Mouse (Mus musculus) liver, embryonic 18 days (tissue): ENCODE results near the gene Nuak2. TPM values are rescaled to one million over a fixed set of nuclear protein-coding genes. Genes with fewer than 3 reads are reported as not detected.

Source experiments
- polyA plus RNA-seq: library from polyadenylated mRNA; depleted of rRNA; stranded (reverse); fragments of >200 nt; gene quantifications from 2 replicates; pipeline ENCODE4 v1.2.3, GENCODE M21; 2012; rRNA removed

The Nuak2 gene
- 3.1 and 3.7 TPM in 2 replicates for polyA plus RNA-seq

GRCm38 (mm10) chr1:132315889-132316624 is at the start of gene Nuak2:
Gene Nuak2, plus strand, starts transcription at chr1:132316126.

GRCm38 (mm10) chr1:132298425-132298800 is 17.5 kb upstream of the Nuak2 start, which contains the start of gene Klhdc8a:
Gene Klhdc8a, plus strand, starts transcription at chr1:132298626.

Other genes with a start within 250 kb of the Nuak2 start
- gene Mfsd4a, start 248.1 kb upstream of the Nuak2 start, polyA plus RNA-seq, result 0.14 and 0.16 TPM in 2 replicates
- 3.4 and 3.5 TPM in 2 replicates for gene Cdk18, start 176.4 kb upstream of the Nuak2 start, polyA plus RNA-seq
- not detected in 2 replicates for gene Lemd1, start 124.7 kb upstream of the Nuak2 start, polyA plus RNA-seq
- gene AC124108.1, start 124.7 kb upstream of the Nuak2 start, polyA plus RNA-seq, result not detected in 2 replicates
- gene Gm10188, start 86.4 kb upstream of the Nuak2 start, polyA plus RNA-seq, result not detected in 2 replicates
- gene Klhdc8a, start 17.5 kb upstream of the Nuak2 start, polyA plus RNA-seq, result 0.27 and 0.36 TPM in 2 replicates
- gene Tmcc2, start 75.2 kb downstream of the Nuak2 start, polyA plus RNA-seq, result 152 and 195 TPM in 2 replicates
- gene Dstyk, start 101.4 kb downstream of the Nuak2 start, polyA plus RNA-seq, result 3.3 and 3.7 TPM in 2 replicates
- gene Rbbp5, start 161.2 kb downstream of the Nuak2 start, polyA plus RNA-seq, result 12.8 and 14.2 TPM in 2 replicates
- 1.2 and 1.5 TPM in 2 replicates for gene Tmem81, start 190.1 kb downstream of the Nuak2 start, polyA plus RNA-seq
- gene Cntn2, start 227.1 kb downstream of the Nuak2 start, polyA plus RNA-seq, result 0.05 and 0.10 TPM in 2 replicates